ENCODE assay signal across 8 mouse cellular contexts in the genomic region with DNA sequence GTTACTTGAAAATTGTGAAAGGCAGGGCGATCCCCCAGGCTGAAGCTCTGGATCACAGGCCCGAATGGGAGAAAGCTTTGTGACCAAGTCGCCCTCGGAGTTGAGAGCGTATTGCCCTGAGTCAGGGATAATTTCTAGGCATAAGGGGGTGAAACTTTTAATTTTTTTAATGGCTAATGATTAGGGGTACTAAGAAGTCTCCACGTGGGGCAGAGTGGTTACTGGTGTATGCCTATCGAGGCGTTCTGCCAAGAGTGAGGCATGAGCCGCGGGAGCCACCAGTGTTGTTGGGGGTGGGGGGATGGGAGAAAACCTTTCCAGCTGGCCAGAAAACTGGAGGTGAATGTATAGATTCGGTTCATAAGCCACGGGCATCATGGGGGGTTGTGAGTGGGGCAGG. TPM values are rescaled to one million over a fixed set of nuclear protein-coding genes. Genes with fewer than 3 reads are reported as not detected.
DNase-seq lines count a peak whose midpoint lies in the region; ATAC-seq and TF ChIP-seq lines count a peak whose summit lies in the region.

No protein-coding gene starts in this region.

- no peak for TF ChIP-seq POLR2A in ES-Bruce4 (IDR thresholded peaks at IDR 0.05; ENCODE audit: insufficient read depth, low read length)
- TF ChIP-seq POLR2A in embryonic fibroblast, embryonic 13.5 days (IDR thresholded peaks at IDR 0.05; ENCODE audit: low read depth, low read length): no peak

- DNase-seq in heart, embryonic 10.5 days (ENCODE audit: low spot score): no peak
- no peak for DNase-seq in heart, adult 11 months
- peak; percentile 50 to 69 for DNase-seq in kidney, postnatal 25 days
- DNase-seq in ovary, postnatal 10 days (ENCODE audit: low spot score): no peak
- no peak for DNase-seq in spleen, adult 12 weeks (ENCODE audit: low spot score)

- no peak for TF ChIP-seq EP300 in ES-Bruce4 (IDR thresholded peaks at IDR 0.05; ENCODE audit: insufficient read depth, low read depth, low read length)

- 0 out of 2 replicates have a peak, but pooled peaks cover 5% of the 10 kb centered on the region for H3K27me3 ChIP-seq in heart, embryonic 10.5 days (ENCODE audit: insufficient read depth, poor library complexity, severe bottlenecking)
- no peaks in the 10 kb centered on the region for H3K27me3 ChIP-seq in ES-Bruce4 (ENCODE audit: control insufficient read depth, insufficient read depth, low read length, poor library complexity, severe bottlenecking)
- no peaks in the 10 kb centered on the region for H3K27me3 ChIP-seq in neural tube, embryonic 15.5 days (replicated peaks)

- peak overlapping the region; percentile 80 for H3K9ac ChIP-seq in ES-Bruce4 (ENCODE audit: low read depth, poor library complexity, severe bottlenecking)
- H3K9ac ChIP-seq in neural tube, embryonic 15.5 days (replicated peaks): peak overlapping the region; percentile 84

- H3K4me2 ChIP-seq in neural tube, embryonic 15.5 days: peak overlapping the region; percentile 82

- no peak for TF ChIP-seq CTCF in ES-Bruce4 (IDR thresholded peaks at IDR 0.05; ENCODE audit: low read depth, low read length)
- TF ChIP-seq CTCF in embryonic fibroblast, embryonic 13.5 days (IDR thresholded peaks at IDR 0.05; ENCODE audit: borderline replicate concordance, insufficient read depth, low read length): no peak

- H3K4me3 ChIP-seq in heart, embryonic 10.5 days: peak overlapping the region; percentile 91
- peak overlapping the region; percentile 67 for H3K4me3 ChIP-seq in ES-Bruce4 (ENCODE audit: low read depth, low read length)
- peak overlapping the region; percentile 89 for H3K4me3 ChIP-seq in embryonic fibroblast, embryonic 13.5 days (ENCODE audit: insufficient read depth, low read length)
- peak overlapping the region; percentile 91 for H3K4me3 ChIP-seq in neural tube, embryonic 15.5 days (replicated peaks)

- no peak for ATAC-seq in neural tube, embryonic 15.5 days (ENCODE audit: low FRiP score)

- no peaks in the 10 kb centered on the region for H3K9me3 ChIP-seq in heart, embryonic 10.5 days
- no peaks in the 10 kb centered on the region for H3K9me3 ChIP-seq in ES-Bruce4 (replicated peaks; ENCODE audit: control insufficient read depth, insufficient read depth, low read length, poor library complexity, severe bottlenecking)
- H3K9me3 ChIP-seq in neural tube, embryonic 15.5 days (replicated peaks): no peaks in the 10 kb centered on the region

- 6% methylated on average over 12 of the region's 12 CpGs for WGBS in heart, embryonic 10.5 days
- 3% methylated on average over 12 of the region's 12 CpGs for WGBS in neural tube, embryonic 15.5 days

- H3K4me1 ChIP-seq in heart, embryonic 10.5 days: peaks cover 39% of the 10 kb centered on the region
- H3K4me1 ChIP-seq in ES-Bruce4 (ENCODE audit: control insufficient read depth, insufficient read depth, low read length): no peaks in the 10 kb centered on the region
- H3K4me1 ChIP-seq in embryonic fibroblast, embryonic 13.5 days (ENCODE audit: control insufficient read depth, insufficient read depth, low read length): peaks cover 13% of the 10 kb centered on the region
- H3K4me1 ChIP-seq in neural tube, embryonic 15.5 days: peaks cover 22% of the 10 kb centered on the region

- H3K36me3 ChIP-seq in heart, embryonic 10.5 days: peaks cover 20% of the 10 kb centered on the region
- peaks cover 8% of the 10 kb centered on the region for H3K36me3 ChIP-seq in ES-Bruce4 (ENCODE audit: control insufficient read depth, insufficient read depth, low read length, poor library complexity, severe bottlenecking)
- H3K36me3 ChIP-seq in neural tube, embryonic 15.5 days: peaks cover 8% of the 10 kb centered on the region; the same call in 1 of the 2 replicates

- peak overlapping the region; percentile 93 for H3K27ac ChIP-seq in heart, embryonic 10.5 days
- no peak overlapping the region for H3K27ac ChIP-seq in ES-Bruce4 (ENCODE audit: insufficient read depth, low read length)
- no peak overlapping the region; the same call in 1 of the 2 replicates for H3K27ac ChIP-seq in embryonic fibroblast, embryonic 13.5 days (ENCODE audit: insufficient read depth, low read length)
- peak overlapping the region; percentile 81 for H3K27ac ChIP-seq in neural tube, embryonic 15.5 days (replicated peaks)

RNA-seq across cellular contexts. Expression of a gene that starts 1.9 kb away (rescaled TPM):
- 189 and 215 TPM in 2 replicates for polyA plus RNA-seq in heart, embryonic 10.5 days (2016; fragmentation: Nextera tagmentation; extraction: Ambion mirVana)
- 204 and 208 TPM in 2 replicates for polyA plus RNA-seq in ES-Bruce4 (2011; ENCODE audit: insufficient read depth, insufficient read length, low read depth, missing spikeins)
- 95.5 and 107 TPM in 2 replicates for polyA plus RNA-seq in embryonic fibroblast, embryonic 13.5 days (2011; ENCODE audit: insufficient read length, low read depth, missing spikeins)
- 90.2 and 120 TPM in 2 replicates for polyA plus RNA-seq in neural tube, embryonic 15.5 days (2015; fragmentation: Nextera tagmentation; extraction: Ambion mirVana)

RNA-seq across cellular contexts. Expression of a gene that starts 31.4 kb away (rescaled TPM):
- polyA plus RNA-seq in heart, embryonic 10.5 days (2016; fragmentation: Nextera tagmentation; extraction: Ambion mirVana): 4.0 and 4.7 TPM in 2 replicates
- 31.9 and 32.9 TPM in 2 replicates for polyA plus RNA-seq in ES-Bruce4 (2011; ENCODE audit: insufficient read depth, insufficient read length, low read depth, missing spikeins)
- polyA plus RNA-seq in embryonic fibroblast, embryonic 13.5 days (2011; ENCODE audit: insufficient read length, low read depth, missing spikeins): 29.0 and 37.5 TPM in 2 replicates
- 20.3 and 20.7 TPM in 2 replicates for polyA plus RNA-seq in neural tube, embryonic 15.5 days (2015; fragmentation: Nextera tagmentation; extraction: Ambion mirVana)

Comparison
In these comparisons a context has a peak if more than half of its experiments do, and no peak if none do; other contexts are left out.
1. DNase-seq: peak in kidney, postnatal 25 days (2 of 2); none in heart, embryonic 10.5 days (single experiment), heart, adult 11 months (single experiment), ovary, postnatal 10 days (single experiment) and spleen, adult 12 weeks (single experiment).
2. H3K27ac ChIP-seq: peak in heart, embryonic 10.5 days (single experiment) and neural tube, embryonic 15.5 days (single experiment); none in ES-Bruce4 (single experiment) and embryonic fibroblast, embryonic 13.5 days (single experiment).
3. Peak in every context shown above with its lines, with median percentiles within 50 percentile points of each other: H3K4me3 ChIP-seq.